Mouse (Mus musculus) liver, embryonic 14.5 days (tissue): ENCODE measurements around the gene Pgrmc1. TPM values are rescaled to one million over a fixed set of nuclear protein-coding genes. Genes with fewer than 3 reads are reported as not detected.

ENCODE experiments used
- ATAC-seq: fragments of 200-750 bp; cut with Nextera tagmentation; 2 replicates; pipeline ENCODE4 v1.8.0; 2017; ENCODE audit warnings: moderate number of reproducible peaks, mild to moderate bottlenecking, moderate library complexity; ENCODE audit not compliant: insufficient read depth
- DNase-seq, 3 experiments: peaks; one replicate each; pipeline ENCODE4 v3.0.0-alpha.2; 2012 to 2013; ENCODE audit warnings: low read depth in 3 of 3, low spot score in 3 of 3
- H3K27ac ChIP-seq: fragments of 300-500 bp; sonication (generic); 2 replicates; pipeline ENCODE4 v1.5.1; 2014; ENCODE audit warnings: moderate library complexity, mild to moderate bottlenecking, control low read depth, inconsistent platforms
- H3K27me3 ChIP-seq: fragments of 300-500 bp; sonication (generic); 2 replicates; pipeline ENCODE4 v1.6.1; 2014; ENCODE audit warnings: mild to moderate bottlenecking, low read length, moderate library complexity; ENCODE audit not compliant: control insufficient read depth, insufficient read depth
- H3K36me3 ChIP-seq: fragments of 300-500 bp; sonication (generic); replicated peaks from 2 replicates; pipeline ENCODE4 v1.6.1; 2014; ENCODE audit warnings: low read depth; ENCODE audit not compliant: control insufficient read depth, insufficient read depth
- H3K4me1 ChIP-seq, 2 experiments: fragments of 200-500 bp in 1 of 2; fragments of 300-500 bp in 1 of 2; sonication (generic) in 1 of 2; replicated peaks; 2 replicates each; pipeline ENCODE4 v1.6.1; 2012 to 2014; ENCODE audit warnings: antibody characterized with exemption in 1 of 2, inconsistent platforms in 1 of 2, low read length in 1 of 2; ENCODE audit not compliant: control insufficient read depth in 2 of 2, insufficient read depth in 2 of 2
- H3K4me2 ChIP-seq: fragments of 300-500 bp; sonication (generic); 2 replicates; pipeline ENCODE4 v1.6.1; 2014; ENCODE audit warnings: low read depth, mild to moderate bottlenecking, control low read depth, moderate library complexity
- H3K4me3 ChIP-seq, 2 experiments: fragments of 200-500 bp in 1 of 2; fragments of 300-500 bp in 1 of 2; sonication (generic) in 1 of 2; 2 replicates each; pipeline ENCODE4 v1.5.1; 2012 to 2014; ENCODE audit warnings: low read depth in 2 of 2, low read length in 2 of 2, mild to moderate bottlenecking in 2 of 2, control low read depth in 1 of 2, inconsistent platforms in 1 of 2, moderate library complexity in 1 of 2; ENCODE audit not compliant: insufficient read depth in 1 of 2
- H3K9ac ChIP-seq: fragments of 300-500 bp; sonication (generic); replicated peaks from 2 replicates; pipeline ENCODE4 v1.6.1; 2014; ENCODE audit warnings: mild to moderate bottlenecking, control low read depth, moderate library complexity
- H3K9me3 ChIP-seq: fragments of 300-500 bp; sonication (generic); 2 replicates; pipeline ENCODE4 v1.6.1; 2016; ENCODE audit warnings: low read length, mixed read lengths; ENCODE audit not compliant: control insufficient read depth
- CTCF ChIP-seq: IDR thresholded peaks from 2 replicates; pipeline ENCODE4 v1.5.1; 2016; ENCODE audit warnings: antibody characterized with exemption, low read depth, control low read depth
- EP300 ChIP-seq: IDR thresholded peaks from 2 replicates; pipeline ENCODE4 v1.6.1; 2016; ENCODE audit warnings: antibody characterized with exemption, low read depth
- WGBS: fragments of 180-500 bp; shearing (Covaris S2); extraction: QIAGEN DNeasy Blood & Tissue Kit; methylation state at CpG from one replicate; pipeline ENCODE4 v1.1.7; 2014; ENCODE audit not compliant: insufficient replicate concordance; 5-methylcytosine and 5-hydroxymethylcytosine counted together
- polyA plus RNA-seq, 2 experiments: library from polyadenylated mRNA; depleted of rRNA in 1 of 2; stranded (reverse) in 1 of 2; unstranded in 1 of 2; fragments of >200 nt; fragmentation: Nextera tagmentation in 1 of 2; extraction: Ambion mirVana in 1 of 2; gene quantifications; 2 replicates each; pipeline versions ENCODE4 v1.2.1 to v1.2.3; 2012 to 2014

The Pgrmc1 gene
- polyA plus RNA-seq (2012; rRNA removed) (35.5 and 48.6 TPM in 2 replicates), polyA plus RNA-seq (2014; fragmentation: Nextera tagmentation; extraction: Ambion mirVana) (102 and 109 TPM in 2 replicates)

DNA sequence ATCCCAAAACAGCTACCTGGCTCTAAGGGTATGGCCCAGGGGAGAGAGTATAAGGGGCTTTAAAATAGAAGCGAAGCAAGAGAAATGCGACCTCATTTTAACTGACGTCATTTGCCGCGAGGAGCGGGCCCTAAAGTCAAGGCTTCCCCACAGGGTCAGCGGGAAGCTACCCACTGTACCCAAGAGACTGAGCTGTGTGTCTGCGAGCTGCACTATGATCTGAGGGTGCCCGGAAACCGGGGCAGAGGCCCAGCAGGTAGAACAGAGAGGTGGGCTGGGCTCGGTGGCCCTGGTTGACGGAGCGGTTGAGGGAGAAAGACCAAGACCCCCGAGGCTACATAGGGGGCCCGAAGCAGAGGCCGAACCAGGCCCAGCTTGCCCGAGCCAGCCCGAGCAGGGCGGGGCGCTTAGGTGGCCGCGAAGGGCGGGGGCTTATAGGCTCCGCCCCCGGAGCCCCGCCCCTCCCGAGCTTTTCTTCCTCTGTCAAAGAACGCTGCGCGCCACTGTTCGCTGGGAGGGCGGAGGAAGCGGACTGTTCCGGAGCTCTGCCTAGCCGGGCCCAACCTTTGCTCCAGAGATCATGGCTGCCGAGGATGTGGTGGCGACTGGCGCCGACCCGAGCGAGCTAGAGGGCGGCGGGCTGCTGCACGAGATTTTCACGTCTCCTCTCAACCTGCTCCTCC lies at the start of gene Pgrmc1:
Pgrmc1 (plus strand) TSS at position 500 of the 683 bp plus-strand sequence.
- ATAC-seq (peak; percentile 92), DNase-seq (peak; percentile 61 to 70 (median 62))
- Histone ChIP-seq H3K27me3 (no peaks in the 10 kb centered on the region), H3K27ac (no peak within 1 kb of the TSS), H3K4me2 (peak within 1 kb of the TSS; percentile 57), H3K4me3 (peak within 1 kb of the TSS; percentile 58 to 87), H3K9me3 (no peaks in the 10 kb centered on the region), H3K36me3 (no peaks in the 10 kb centered on the region; the same call in 1 of the 2 replicates), H3K9ac (peak within 1 kb of the TSS; percentile 65), H3K4me1 (peaks cover 0 to 8% of the 10 kb centered on the region in 2 experiments; a peak in 1 of 4 replicates)
- TF ChIP-seq CTCF, result no peak
- 8% methylated on average over 37 of the region's 45 CpGs for WGBS

- Histone ChIP-seq H3K4me3 (no peak overlapping the region), H3K9ac (no peak overlapping the region), H3K9me3 (no peaks in the 10 kb centered on the region), H3K4me2 (no peak overlapping the region), H3K36me3 (no peaks in the 10 kb centered on the region), H3K27me3 (no peaks in the 10 kb centered on the region), H3K4me1 (no peaks in the 10 kb centered on the region), H3K27ac (no peak overlapping the region)
- no peak for TF ChIP-seq CTCF
- TF ChIP-seq EP300, result no peak
- 36% methylated on average over 5 of the region's 5 CpGs for WGBS
- DNase-seq (no peak), ATAC-seq (no peak)
Observed at GRCm38 (mm10) chrX:36548798-36549197, 49.2 kb upstream of the Pgrmc1 start.

- Histone ChIP-seq H3K9me3 (no peaks in the 10 kb centered on the region), H3K27ac (no peak overlapping the region), H3K4me2 (no peak overlapping the region), H3K9ac (no peak overlapping the region), H3K36me3 (no peaks in the 10 kb centered on the region), H3K4me1 (no peaks in the 10 kb centered on the region), H3K27me3 (no peaks in the 10 kb centered on the region), H3K4me3 (no peak overlapping the region)
- DNase-seq (no peak), ATAC-seq (no peak)
- WGBS, result 27% methylated on average over 5 of the region's 5 CpGs
- TF ChIP-seq EP300, result no peak
- no peak for TF ChIP-seq CTCF
Observed at GRCm38 (mm10) chrX:36550906-36551305, 47.1 kb upstream of the Pgrmc1 start.

DNA sequence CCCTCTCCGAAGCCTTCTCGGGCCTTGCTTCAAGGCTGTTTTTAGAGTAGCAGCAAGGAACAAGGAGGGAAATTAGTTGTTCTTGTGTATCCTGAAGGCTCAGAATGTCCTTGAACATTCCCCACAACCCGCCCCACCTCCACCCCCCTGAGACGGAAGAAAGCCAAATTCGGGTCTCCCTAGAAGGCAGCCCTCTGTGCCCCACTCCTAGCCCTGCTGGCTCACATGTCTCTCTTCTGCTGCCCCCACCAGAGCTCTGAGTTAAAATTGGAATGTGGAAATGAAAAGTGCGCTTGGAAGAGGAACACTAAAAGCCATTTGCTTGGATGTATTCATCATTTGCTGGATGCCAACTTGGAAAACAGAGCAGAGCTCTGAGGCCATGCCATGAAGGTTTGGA lies 46.7 kb upstream of the Pgrmc1 start:
- 53% methylated on average over 6 of the region's 6 CpGs for WGBS
- TF ChIP-seq EP300 (no peak), CTCF (no peak)
- H3K27me3 ChIP-seq, result no peaks in the 10 kb centered on the region
- no peaks in the 10 kb centered on the region for H3K36me3 ChIP-seq
- H3K4me2 ChIP-seq, result no peak overlapping the region
- H3K9me3 ChIP-seq, result no peaks in the 10 kb centered on the region
- H3K4me3 ChIP-seq, result no peak overlapping the region
- no peak overlapping the region for H3K9ac ChIP-seq
- H3K4me1 ChIP-seq, result no peaks in the 10 kb centered on the region
- ATAC-seq (no peak), DNase-seq (no peak)
- no peak overlapping the region for H3K27ac ChIP-seq

- Histone ChIP-seq H3K4me3 (no peak overlapping the region), H3K9ac (no peak overlapping the region), H3K36me3 (no peaks in the 10 kb centered on the region), H3K27ac (no peak overlapping the region), H3K9me3 (no peaks in the 10 kb centered on the region), H3K4me2 (no peak overlapping the region), H3K27me3 (no peaks in the 10 kb centered on the region), H3K4me1 (no peaks in the 10 kb centered on the region)
- WGBS, result 22% methylated on average over 5 of the region's 5 CpGs
- ATAC-seq (no peak), DNase-seq (peak in 1 of 3 experiments; percentile 4)
- TF ChIP-seq EP300 (no peak), CTCF (no peak)
Observed at GRCm38 (mm10) chrX:36552055-36552587, 45.9 kb upstream of the Pgrmc1 start.
